Mouse (Mus musculus) E14TG2a.4 (cell line): Measurements from ENCODE around the gene Rnf149.
A peak's percentile ranks its signal among the peaks of the same experiment; 100 is the strongest.

Experiments used
- CTCF ChIP-seq: conservative IDR thresholded peaks from 2 replicates; pipeline ENCODE4 v1.5.1; 2014; ENCODE audit warnings: low read length
- NANOG ChIP-seq: IDR thresholded peaks from 2 replicates; pipeline ENCODE4 v1.6.1; 2014; ENCODE audit warnings: borderline replicate concordance, low read length, mixed read lengths

- peak; percentile 18; the same call in 1 of the 2 replicates for TF ChIP-seq CTCF
- TF ChIP-seq NANOG, result no peak
Observed at GRCm38 (mm10) chr1:39504261-39504660, 72.9 kb downstream of the Rnf149 start.
